Mouse (Mus musculus) ES-Bruce4 (cell line): ENCODE results near the gene Mphosph10. TPM values are rescaled to one million over a fixed set of nuclear protein-coding genes. Genes with fewer than 3 reads are reported as not detected.

Experiments used
- H3K27ac ChIP-seq: 2 replicates; pipeline ENCODE4 v1.5.1; 2012; ENCODE audit warnings: low read length, inconsistent platforms; ENCODE audit not compliant: insufficient read depth
- H3K27me3 ChIP-seq: 2 replicates; pipeline ENCODE4 v1.6.1; 2012; ENCODE audit warnings: mild to moderate bottlenecking, low read length, inconsistent platforms; ENCODE audit not compliant: control insufficient read depth, poor library complexity, insufficient read depth, severe bottlenecking
- H3K36me3 ChIP-seq: 2 replicates; pipeline ENCODE4 v1.6.1; 2012; ENCODE audit warnings: inconsistent platforms, mild to moderate bottlenecking, low read length, moderate library complexity; ENCODE audit not compliant: control insufficient read depth, poor library complexity, insufficient read depth, severe bottlenecking
- H3K4me1 ChIP-seq: one replicate; pipeline ENCODE4 v1.8.1; 2011; ENCODE audit warnings: low read length; ENCODE audit not compliant: control insufficient read depth, insufficient read depth
- H3K4me3 ChIP-seq: 2 replicates; pipeline ENCODE4 v1.5.1; 2011; ENCODE audit warnings: low read depth, mild to moderate bottlenecking, low read length
- H3K9ac ChIP-seq: 2 replicates; pipeline ENCODE4 v1.6.1; 2012; ENCODE audit warnings: low read depth, mild to moderate bottlenecking, inconsistent platforms; ENCODE audit not compliant: poor library complexity, severe bottlenecking
- H3K9me3 ChIP-seq: replicated peaks from 2 replicates; pipeline ENCODE4 v1.6.1; 2012; ENCODE audit warnings: mild to moderate bottlenecking, low read length, inconsistent platforms; ENCODE audit not compliant: control insufficient read depth, poor library complexity, insufficient read depth, severe bottlenecking
- CTCF ChIP-seq: IDR thresholded peaks from one replicate; pipeline ENCODE4 v1.8.1; 2011; ENCODE audit warnings: low read depth, low read length
- EP300 ChIP-seq: IDR thresholded peaks from 2 replicates; pipeline ENCODE4 v1.6.1; 2011; ENCODE audit warnings: low read depth, low read length; ENCODE audit not compliant: insufficient read depth
- POLR2A ChIP-seq: IDR thresholded peaks from one replicate; pipeline ENCODE4 v1.8.1; 2011; ENCODE audit warnings: low read length; ENCODE audit not compliant: insufficient read depth
- polyA plus RNA-seq: library from polyadenylated mRNA; stranded (reverse); fragments of >200 nt; gene quantifications from 2 replicates; pipeline ENCODE4 v1.2.4, GENCODE M21; 2011; ENCODE audit warnings: low read depth; ENCODE audit not compliant: missing spikeins, insufficient read depth, insufficient read length

The Mphosph10 gene
- polyA plus RNA-seq, 1 experiment: 81.2 TPM

GRCm38 (mm10) chr7:64371940-64372878, 19.9 kb downstream of the Mphosph10 start:
- TF ChIP-seq EP300 (no peak), POLR2A (no peak), CTCF (no peak)
- no peaks in the 10 kb centered on the region for H3K9me3 ChIP-seq
- no peaks in the 10 kb centered on the region for H3K27me3 ChIP-seq
- H3K4me1 ChIP-seq: no peaks in the 10 kb centered on the region
- H3K9ac ChIP-seq: no peak overlapping the region
- no peak overlapping the region for H3K4me3 ChIP-seq
- peaks cover 8% of the 10 kb centered on the region for H3K36me3 ChIP-seq
- no peak overlapping the region for H3K27ac ChIP-seq

GRCm38 (mm10) chr7:64369841-64370240, 22.2 kb downstream of the Mphosph10 start:
- Histone ChIP-seq H3K9ac (no peak overlapping the region), H3K27ac (no peak overlapping the region), H3K36me3 (peaks cover 2% of the 10 kb centered on the region; the same call in 1 of the 2 replicates), H3K27me3 (no peaks in the 10 kb centered on the region), H3K4me3 (no peak overlapping the region), H3K9me3 (no peaks in the 10 kb centered on the region), H3K4me1 (no peaks in the 10 kb centered on the region)
- TF ChIP-seq CTCF (no peak), POLR2A (no peak), EP300 (no peak)

- Histone ChIP-seq H3K9ac (no peak overlapping the region), H3K9me3 (no peaks in the 10 kb centered on the region), H3K4me3 (no peak overlapping the region), H3K27me3 (no peaks in the 10 kb centered on the region), H3K36me3 (peaks cover 7% of the 10 kb centered on the region; the same call in 1 of the 2 replicates), H3K4me1 (no peaks in the 10 kb centered on the region), H3K27ac (no peak overlapping the region)
- TF ChIP-seq EP300 (no peak), CTCF (no peak), POLR2A (no peak)
Measured at GRCm38 (mm10) chr7:64365863-64366262, 26.2 kb downstream of the Mphosph10 start.

GRCm38 (mm10) chr7:64360586-64360945, 31.5 kb downstream of the Mphosph10 start:
- no peaks in the 10 kb centered on the region for H3K4me1 ChIP-seq
- TF ChIP-seq EP300 (no peak), POLR2A (no peak), CTCF (no peak)
- no peak overlapping the region for H3K4me3 ChIP-seq
- H3K9me3 ChIP-seq: no peaks in the 10 kb centered on the region
- no peak overlapping the region for H3K9ac ChIP-seq
- no peaks in the 10 kb centered on the region for H3K27me3 ChIP-seq
- H3K27ac ChIP-seq: no peak overlapping the region
- H3K36me3 ChIP-seq: 0 out of 2 replicates have a peak, but pooled peaks cover 4% of the 10 kb centered on the region

- H3K9ac ChIP-seq: no peak overlapping the region
- H3K9me3 ChIP-seq: no peaks in the 10 kb centered on the region
- no peaks in the 10 kb centered on the region for H3K27me3 ChIP-seq
- no peak overlapping the region for H3K4me3 ChIP-seq
- no peak for TF ChIP-seq CTCF
- no peak for TF ChIP-seq POLR2A
- TF ChIP-seq EP300: no peak
- H3K27ac ChIP-seq: no peak overlapping the region
- 0 out of 2 replicates have a peak, but pooled peaks cover 4% of the 10 kb centered on the region for H3K36me3 ChIP-seq
- H3K4me1 ChIP-seq: no peaks in the 10 kb centered on the region
Measured at GRCm38 (mm10) chr7:64359943-64360585, 32.0 kb downstream of the Mphosph10 start.

GRCm38 (mm10) chr7:64358666-64359065, 33.4 kb downstream of the Mphosph10 start:
- H3K27me3 ChIP-seq: no peaks in the 10 kb centered on the region
- no peak for TF ChIP-seq CTCF
- TF ChIP-seq POLR2A: no peak
- TF ChIP-seq EP300: no peak
- H3K9me3 ChIP-seq: no peaks in the 10 kb centered on the region
- H3K4me3 ChIP-seq: no peak overlapping the region
- H3K27ac ChIP-seq: no peak overlapping the region
- 0 out of 2 replicates have a peak, but pooled peaks cover 4% of the 10 kb centered on the region for H3K36me3 ChIP-seq
- no peak overlapping the region for H3K9ac ChIP-seq
- H3K4me1 ChIP-seq: no peaks in the 10 kb centered on the region
